Mouse (Mus musculus): Measurements from ENCODE around the gene Glt6d1.
"Not testable (repeated sequence)": the region's sequence is repeated elsewhere in the genome, so short reads cannot be mapped to it uniquely, and the experiment has no call there.

The Glt6d1 gene

GRCm38 (mm10) chr2:25815748-25816147 lies at the start of gene Glt6d1:
TSS of gene Glt6d1 (minus strand) at chr2:25815848.
- not testable (repeated sequence) for DNase-seq (ENCODE audit: low read depth)

GRCm38 (mm10) chr2:25865412-25865811 lies 49.8 kb upstream of the Glt6d1 start:
- no peak for DNase-seq (ENCODE audit: low read depth)

- no peak for DNase-seq (ENCODE audit: low read depth)
Measured at GRCm38 (mm10) chr2:25864230-25864629, 48.6 kb upstream of the Glt6d1 start.

GRCm38 (mm10) chr2:25863337-25864131 lies 47.9 kb upstream of the Glt6d1 start, which contains the start of gene Kcnt1:
TSS of gene Kcnt1 (plus strand) at chr2:25863734.
- no peak for DNase-seq (ENCODE audit: low read depth)

GRCm38 (mm10) chr2:25862696-25863270 lies 47.1 kb upstream of the Glt6d1 start:
- no peak for DNase-seq (ENCODE audit: low read depth)

- DNase-seq (ENCODE audit: low read depth), result no peak
Measured at GRCm38 (mm10) chr2:25862038-25862437, 46.4 kb upstream of the Glt6d1 start.

- no peak for DNase-seq (ENCODE audit: low read depth)
Measured at GRCm38 (mm10) chr2:25859891-25860290, 44.2 kb upstream of the Glt6d1 start.

- DNase-seq (ENCODE audit: low read depth), result no peak
Measured at GRCm38 (mm10) chr2:25853998-25854397, 38.4 kb upstream of the Glt6d1 start.

GRCm38 (mm10) chr2:25852626-25853025 lies 37.0 kb upstream of the Glt6d1 start:
- no peak for DNase-seq (ENCODE audit: low read depth)

GRCm38 (mm10) chr2:25850330-25850729 lies 34.7 kb upstream of the Glt6d1 start:
- DNase-seq (ENCODE audit: low read depth), result no peak

GRCm38 (mm10) chr2:25847226-25847625 lies 31.6 kb upstream of the Glt6d1 start, which contains the start of gene Sohlh1:
TSS of gene Sohlh1 (minus strand) at chr2:25847248.
- no peak for DNase-seq (ENCODE audit: low read depth)

- no peak for DNase-seq (ENCODE audit: low read depth)
Measured at GRCm38 (mm10) chr2:25846516-25846915, 30.9 kb upstream of the Glt6d1 start.

- no peak for DNase-seq (ENCODE audit: low read depth)
Measured at GRCm38 (mm10) chr2:25844097-25844496, 28.4 kb upstream of the Glt6d1 start.

GRCm38 (mm10) chr2:25842758-25843157 lies 27.1 kb upstream of the Glt6d1 start:
- no peak for DNase-seq (ENCODE audit: low read depth)

- DNase-seq (ENCODE audit: low read depth), result no peak
Measured at GRCm38 (mm10) chr2:25842161-25842560, 26.5 kb upstream of the Glt6d1 start.

GRCm38 (mm10) chr2:25836291-25836690 lies 20.6 kb upstream of the Glt6d1 start:
- DNase-seq (ENCODE audit: low read depth), result peak; percentile 24

- no peak for DNase-seq (ENCODE audit: low read depth)
Measured at GRCm38 (mm10) chr2:25830786-25831185, 15.1 kb upstream of the Glt6d1 start.

- no peak for DNase-seq (ENCODE audit: low read depth)
Measured at GRCm38 (mm10) chr2:25828344-25828947, 12.8 kb upstream of the Glt6d1 start.

GRCm38 (mm10) chr2:25824751-25825150 lies 9.1 kb upstream of the Glt6d1 start:
- DNase-seq (ENCODE audit: low read depth), result no peak

- no peak for DNase-seq (ENCODE audit: low read depth)
Measured at GRCm38 (mm10) chr2:25822806-25823205, 7.2 kb upstream of the Glt6d1 start, which contains the start of gene Lcn9. TSS of gene Lcn9 (plus strand) at chr2:25823153.

- no peak for DNase-seq (ENCODE audit: low read depth)
Measured at GRCm38 (mm10) chr2:25813364-25813763, 2.3 kb downstream of the Glt6d1 start.

GRCm38 (mm10) chr2:25811711-25812110 lies 3.9 kb downstream of the Glt6d1 start:
- DNase-seq (ENCODE audit: low read depth), result no peak

GRCm38 (mm10) chr2:25798065-25798464 lies 17.6 kb downstream of the Glt6d1 start:
- DNase-seq (ENCODE audit: low read depth), result no peak
